Mouse (Mus musculus) embryonic facial prominence, embryonic 14.5 days (tissue): Measurements from ENCODE around the gene Sun1. TPM values are rescaled to one million over a fixed set of nuclear protein-coding genes. Genes with fewer than 3 reads are reported as not detected.

Experiments
- ATAC-seq: fragments of 200-750 bp; cut with Nextera tagmentation; 2 replicates; pipeline ENCODE4 v1.8.0; 2017; ENCODE audit warnings: low read depth, moderate number of reproducible peaks, moderate TSS enrichment
- DNase-seq: peaks from one replicate; pipeline ENCODE4 v3.0.0-alpha.2; 2015; ENCODE audit warnings: low spot score
- H3K27ac ChIP-seq: fragments of 300-500 bp; sonication (generic); replicated peaks from 2 replicates; pipeline ENCODE4 v1.5.1; 2014; ENCODE audit warnings: low read depth, mild to moderate bottlenecking, low read length, moderate library complexity
- H3K27me3 ChIP-seq: fragments of 300-500 bp; sonication (generic); replicated peaks from 2 replicates; pipeline ENCODE4 v1.6.1; 2014; ENCODE audit warnings: low read length; ENCODE audit not compliant: control insufficient read depth, insufficient read depth
- H3K36me3 ChIP-seq: fragments of 300-500 bp; sonication (generic); 2 replicates; pipeline ENCODE4 v1.6.1; 2014; ENCODE audit warnings: low read length, mixed read lengths; ENCODE audit not compliant: control insufficient read depth, insufficient read depth
- H3K4me1 ChIP-seq: fragments of 300-500 bp; sonication (generic); 2 replicates; pipeline ENCODE4 v1.6.1; 2014; ENCODE audit warnings: antibody characterized with exemption, low read length; ENCODE audit not compliant: control insufficient read depth, insufficient read depth
- H3K4me2 ChIP-seq: fragments of 300-500 bp; sonication (generic); 2 replicates; pipeline ENCODE4 v1.6.1; 2014; ENCODE audit warnings: low read depth, mild to moderate bottlenecking, low read length, moderate library complexity, mixed read lengths
- H3K4me3 ChIP-seq: fragments of 300-500 bp; sonication (generic); 2 replicates; pipeline ENCODE4 v1.5.1; 2014; ENCODE audit warnings: low read depth, mild to moderate bottlenecking, low read length
- H3K9ac ChIP-seq: fragments of 300-500 bp; sonication (generic); 2 replicates; pipeline ENCODE4 v1.6.1; 2014; ENCODE audit warnings: low read depth, mild to moderate bottlenecking, low read length, moderate library complexity, mixed read lengths
- H3K9me3 ChIP-seq: fragments of 300-500 bp; sonication (generic); 2 replicates; pipeline ENCODE4 v1.6.1; 2016; ENCODE audit warnings: low read length; ENCODE audit not compliant: control insufficient read depth
- WGBS: fragments of 180-500 bp; shearing (Covaris S2); extraction: QIAGEN DNeasy Blood & Tissue Kit; methylation state at CpG from one replicate; pipeline ENCODE4 v1.1.7; 2014; 5-methylcytosine and 5-hydroxymethylcytosine counted together
- polyA plus RNA-seq: library from polyadenylated mRNA; unstranded; fragments of >200 nt; fragmentation: Nextera tagmentation; extraction: Ambion mirVana; gene quantifications from 2 replicates; pipeline ENCODE4 v1.2.1, GENCODE M21; 2014

Gene Sun1
- polyA plus RNA-seq, 1 experiment from 2014 or later: 59.5 TPM

DNA sequence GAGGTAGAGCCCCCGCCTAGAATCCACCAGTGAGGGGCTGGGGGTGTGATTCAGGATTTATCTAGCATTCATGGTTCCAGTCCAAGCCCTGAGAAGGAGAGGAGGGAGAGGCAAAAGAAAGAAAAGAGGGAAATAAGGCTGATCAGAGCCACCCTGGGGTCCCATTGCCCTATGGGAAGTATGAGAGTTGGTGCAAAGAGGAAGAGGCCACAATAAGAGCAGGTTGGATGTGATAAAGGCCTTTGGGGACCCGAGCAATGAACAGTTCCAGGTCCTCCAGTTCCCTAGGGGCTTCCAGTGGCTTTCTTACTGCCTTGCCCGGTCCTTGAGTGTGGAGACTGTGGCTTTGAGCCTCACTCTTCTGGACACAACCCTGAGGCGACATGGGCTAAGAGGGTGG, 87.3 kb downstream of the Sun1 start:
- no peak overlapping the region for H3K4me2 ChIP-seq

DNA sequence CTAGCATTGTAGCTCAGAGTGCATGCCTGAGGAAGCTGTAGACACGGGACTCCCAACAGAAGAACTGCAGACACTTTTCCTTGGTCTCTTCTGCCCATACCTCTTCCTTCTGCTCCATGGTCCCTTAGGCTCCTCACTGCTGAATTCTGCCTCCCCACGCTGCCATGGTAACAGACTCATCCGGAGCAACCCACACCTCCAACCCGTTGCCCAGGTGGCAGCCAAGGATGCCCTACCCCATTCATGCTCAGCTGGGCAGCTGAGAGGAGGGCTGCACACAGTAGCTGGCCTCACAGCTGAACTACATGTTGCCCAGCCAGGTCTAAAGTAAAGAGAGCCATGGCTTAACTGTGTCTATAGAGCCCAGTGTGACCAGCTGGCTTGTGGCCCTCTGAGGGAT, 88.2 kb downstream of the Sun1 start:
- no peak for ATAC-seq
- DNase-seq: no peak
- Histone ChIP-seq H3K36me3 (no peaks in the 10 kb centered on the region), H3K4me3 (no peak overlapping the region), H3K9ac (no peak overlapping the region), H3K4me2 (no peak overlapping the region), H3K27ac (no peak overlapping the region), H3K4me1 (no peaks in the 10 kb centered on the region), H3K9me3 (no peaks in the 10 kb centered on the region), H3K27me3 (no peaks in the 10 kb centered on the region)
- 74% methylated on average over 4 of the region's 4 CpGs for WGBS

More for the DNA sequence above, 87.3 kb downstream of the Sun1 start:
- Histone ChIP-seq H3K27ac (no peak overlapping the region), H3K27me3 (no peaks in the 10 kb centered on the region), H3K4me3 (no peak overlapping the region), H3K9ac (no peak overlapping the region), H3K36me3 (no peaks in the 10 kb centered on the region), H3K9me3 (no peaks in the 10 kb centered on the region), H3K4me1 (no peaks in the 10 kb centered on the region)
- no peak for ATAC-seq
- 88% methylated on average over 4 of the region's 4 CpGs for WGBS
- no peak for DNase-seq

GRCm38 (mm10) chr5:139290467-139291259, 90.2 kb downstream of the Sun1 start:
- Histone ChIP-seq H3K4me2 (no peak overlapping the region), H3K36me3 (no peaks in the 10 kb centered on the region), H3K27me3 (no peaks in the 10 kb centered on the region), H3K4me1 (no peaks in the 10 kb centered on the region), H3K27ac (no peak overlapping the region), H3K9me3 (no peaks in the 10 kb centered on the region), H3K9ac (no peak overlapping the region), H3K4me3 (no peak overlapping the region)
- no peak for DNase-seq
- 77% methylated on average over 12 of the region's 12 CpGs for whole genome bisulfite sequencing
- no peak for ATAC-seq

GRCm38 (mm10) chr5:139291811-139292560, 91.5 kb downstream of the Sun1 start:
- DNase-seq (no peak), ATAC-seq (no peak)
- WGBS: 69% methylated on average over 6 of the region's 6 CpGs

GRCm38 (mm10) chr5:139294089-139294488, 93.7 kb downstream of the Sun1 start:
- no peak overlapping the region for H3K4me3 ChIP-seq
- no peaks in the 10 kb centered on the region for H3K27me3 ChIP-seq
- no peak for DNase-seq
- no peaks in the 10 kb centered on the region for H3K9me3 ChIP-seq
- H3K4me1 ChIP-seq: no peaks in the 10 kb centered on the region
- 83% methylated on average over 2 of the region's 2 CpGs for WGBS
- H3K27ac ChIP-seq: no peak overlapping the region
- H3K9ac ChIP-seq: no peak overlapping the region
- ATAC-seq: no peak
- H3K36me3 ChIP-seq: no peaks in the 10 kb centered on the region
- no peak overlapping the region for H3K4me2 ChIP-seq

More at GRCm38 (mm10) chr5:139291811-139292560, 91.5 kb downstream of the Sun1 start:
- no peaks in the 10 kb centered on the region for H3K4me1 ChIP-seq
- no peak overlapping the region for H3K27ac ChIP-seq
- no peak overlapping the region for H3K4me3 ChIP-seq
- H3K4me2 ChIP-seq: no peak overlapping the region
- no peaks in the 10 kb centered on the region for H3K27me3 ChIP-seq
- no peaks in the 10 kb centered on the region for H3K9me3 ChIP-seq
- H3K36me3 ChIP-seq: no peaks in the 10 kb centered on the region
- no peak overlapping the region for H3K9ac ChIP-seq

GRCm38 (mm10) chr5:139297092-139297491, 96.7 kb downstream of the Sun1 start:
- ATAC-seq: no peak
- Histone ChIP-seq H3K4me1 (no peaks in the 10 kb centered on the region), H3K36me3 (no peaks in the 10 kb centered on the region), H3K9ac (no peak overlapping the region), H3K27ac (no peak overlapping the region), H3K27me3 (no peaks in the 10 kb centered on the region), H3K4me2 (no peak overlapping the region), H3K4me3 (no peak overlapping the region), H3K9me3 (no peaks in the 10 kb centered on the region)
- WGBS: 90% methylated on average over 10 of the region's 10 CpGs
- DNase-seq: no peak

DNA sequence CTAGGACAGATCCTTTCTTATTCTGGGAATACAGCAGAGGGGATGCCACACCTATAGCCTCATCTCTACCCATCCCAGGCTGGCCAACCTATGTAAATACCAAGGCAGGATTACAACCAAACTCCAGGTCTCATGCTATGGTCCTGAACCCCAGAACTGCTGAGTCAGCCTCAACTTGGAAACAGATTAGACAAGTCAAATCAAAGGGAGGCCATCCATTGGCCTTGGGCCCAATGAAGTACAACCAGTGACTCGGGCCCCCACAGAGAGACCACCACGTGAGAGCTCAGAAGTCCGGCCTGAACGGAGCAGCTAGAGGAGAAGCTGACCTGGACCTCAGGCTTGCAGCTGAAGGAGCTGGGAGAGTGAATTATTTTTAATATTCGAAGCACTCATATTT, 97.3 kb downstream of the Sun1 start:
- ATAC-seq (no peak), DNase-seq (no peak)
- Histone ChIP-seq H3K4me1 (no peaks in the 10 kb centered on the region), H3K4me3 (no peak overlapping the region), H3K27me3 (no peaks in the 10 kb centered on the region), H3K9me3 (no peaks in the 10 kb centered on the region), H3K27ac (no peak overlapping the region), H3K36me3 (no peaks in the 10 kb centered on the region), H3K4me2 (no peak overlapping the region), H3K9ac (no peak overlapping the region)
- WGBS: 74% methylated on average over 5 of the region's 5 CpGs
